Mouse (Mus musculus) lung, embryonic 15.5 days (tissue): ENCODE measurements around the gene Ndufv1. TPM values are rescaled to one million over a fixed set of nuclear protein-coding genes. Genes with fewer than 3 reads are reported as not detected.
A peak's percentile ranks its signal among the peaks of the same experiment; 100 is the strongest.

Experiments
- ATAC-seq: fragments of 200-750 bp; cut with Nextera tagmentation; 2 replicates; pipeline ENCODE4 v1.8.0; 2017; ENCODE audit warnings: moderate number of reproducible peaks, borderline replicate concordance; ENCODE audit not compliant: low FRiP score, low TSS enrichment; ENCODE audit errors: extremely low read depth
- H3K27ac ChIP-seq: fragments of 300-500 bp; sonication (generic); 2 replicates; pipeline ENCODE4 v1.5.1; 2015; ENCODE audit warnings: moderate library complexity, mild to moderate bottlenecking, inconsistent platforms
- H3K27me3 ChIP-seq: fragments of 300-500 bp; sonication (generic); 2 replicates; pipeline ENCODE4 v1.6.1; 2015; ENCODE audit warnings: inconsistent platforms
- H3K36me3 ChIP-seq: fragments of 300-500 bp; sonication (generic); 2 replicates; pipeline ENCODE4 v1.6.1; 2015; ENCODE audit warnings: inconsistent platforms
- H3K4me1 ChIP-seq: fragments of 300-500 bp; sonication (generic); 2 replicates; pipeline ENCODE4 v1.6.1; 2015; ENCODE audit warnings: inconsistent platforms
- H3K4me2 ChIP-seq: fragments of 300-500 bp; sonication (generic); 2 replicates; pipeline ENCODE4 v1.6.1; 2015; ENCODE audit warnings: inconsistent platforms, mild to moderate bottlenecking, moderate library complexity
- H3K4me3 ChIP-seq: fragments of 300-500 bp; sonication (generic); 2 replicates; pipeline ENCODE4 v1.5.1; 2015; ENCODE audit warnings: mild to moderate bottlenecking, inconsistent platforms
- H3K9ac ChIP-seq: fragments of 300-500 bp; sonication (generic); 2 replicates; pipeline ENCODE4 v1.6.1; 2015; ENCODE audit warnings: inconsistent platforms
- H3K9me3 ChIP-seq: fragments of 300-500 bp; sonication (generic); 2 replicates; pipeline ENCODE4 v1.6.1; 2016; ENCODE audit warnings: inconsistent platforms
- WGBS: fragments of 180-500 bp; shearing (Covaris S2); methylation state at CpG from one replicate; pipeline ENCODE4 v1.1.7; 2015; 5-methylcytosine and 5-hydroxymethylcytosine counted together
- polyA plus RNA-seq: library from polyadenylated mRNA; unstranded; fragments of >200 nt; fragmentation: Nextera tagmentation; extraction: Ambion mirVana; gene quantifications from 2 replicates; pipeline ENCODE4 v1.2.1, GENCODE M21; 2015

The Ndufv1 gene
- polyA plus RNA-seq, 1 experiment from 2014 or later, result 199 TPM

DNA sequence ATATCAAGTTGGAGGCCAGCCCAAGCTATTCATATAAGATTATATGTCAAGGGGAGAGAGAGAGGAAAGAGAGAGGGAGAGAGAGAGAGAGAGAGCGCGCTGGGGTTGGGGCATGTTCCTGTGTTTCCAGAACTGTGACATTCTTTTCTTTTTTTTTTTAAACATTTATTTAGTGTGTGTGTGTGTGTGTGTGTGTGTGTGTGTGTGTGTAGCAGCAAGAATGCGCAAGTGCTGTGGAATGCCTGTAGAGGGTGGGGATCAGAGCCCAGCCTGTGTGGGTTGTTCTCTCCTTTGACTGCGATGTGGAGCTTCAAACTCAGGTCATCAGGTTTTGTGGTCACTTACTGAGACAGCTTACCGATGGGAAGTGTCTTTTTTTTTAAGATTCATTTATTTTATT lies 52.4 kb downstream of the Ndufv1 start:
- no peaks in the 10 kb centered on the region for H3K9me3 ChIP-seq
- no peaks in the 10 kb centered on the region for H3K27me3 ChIP-seq
- no peaks in the 10 kb centered on the region for H3K4me1 ChIP-seq
- H3K4me3 ChIP-seq, result no peak overlapping the region
- 0 out of 2 replicates have a peak, but pooled peaks have one; percentile 8 for ATAC-seq
- H3K4me2 ChIP-seq, result no peak overlapping the region
- H3K9ac ChIP-seq, result no peak overlapping the region
- no peak overlapping the region for H3K27ac ChIP-seq
- H3K36me3 ChIP-seq, result no peaks in the 10 kb centered on the region
- 58% methylated on average over 5 of the region's 5 CpGs for WGBS

DNA sequence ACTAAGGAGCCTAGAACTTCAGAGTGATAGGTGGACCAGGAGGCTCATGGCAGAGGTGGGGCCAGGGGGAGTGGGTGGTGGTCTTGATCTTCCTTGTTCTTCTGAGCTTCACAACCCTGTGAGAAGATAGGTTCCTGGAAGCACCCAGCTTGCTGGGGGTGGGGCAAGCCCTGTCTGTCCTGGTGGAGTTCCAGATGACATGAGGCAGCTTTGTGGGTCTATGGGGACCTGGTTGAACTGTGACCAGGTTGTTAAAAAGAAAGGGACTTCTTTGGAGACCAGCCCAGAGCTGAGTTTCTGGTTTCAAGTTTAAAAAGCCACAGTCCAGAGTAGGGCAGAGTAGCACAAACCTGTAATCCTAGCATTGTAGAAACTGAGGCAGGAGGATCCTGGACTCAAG lies 53.6 kb downstream of the Ndufv1 start:
- Histone ChIP-seq H3K4me3 (no peak overlapping the region), H3K27me3 (no peaks in the 10 kb centered on the region), H3K9ac (no peak overlapping the region), H3K9me3 (no peaks in the 10 kb centered on the region), H3K4me2 (no peak overlapping the region), H3K36me3 (no peaks in the 10 kb centered on the region), H3K27ac (no peak overlapping the region), H3K4me1 (no peaks in the 10 kb centered on the region)
- ATAC-seq, result no peak

GRCm38 (mm10) chr19:3958470-3958869 lies 54.1 kb downstream of the Ndufv1 start, which contains the start of gene Aldh3b3:
TSS of gene Aldh3b3 (plus strand) at chr19:3958645.
- Histone ChIP-seq H3K4me2 (no peak within 1 kb of the TSS), H3K9ac (no peak within 1 kb of the TSS), H3K4me3 (no peak within 1 kb of the TSS), H3K36me3 (no peaks in the 10 kb centered on the region), H3K9me3 (no peaks in the 10 kb centered on the region), H3K27ac (no peak within 1 kb of the TSS), H3K27me3 (no peaks in the 10 kb centered on the region), H3K4me1 (no peaks in the 10 kb centered on the region)
- WGBS, result 46% methylated on average over 4 of the region's 4 CpGs
- no peak for ATAC-seq

Other genes with a start within 250 kb of the Ndufv1 start
- 25.9 and 31.8 TPM in 2 replicates for gene Kmt5b, start 245.4 kb downstream of the Ndufv1 start, polyA plus RNA-seq
- gene Chka, start 161.0 kb downstream of the Ndufv1 start, polyA plus RNA-seq, result 55.8 and 68.1 TPM in 2 replicates
- 46.6 and 53.1 TPM in 2 replicates for gene Tcirg1, start 105.7 kb downstream of the Ndufv1 start, polyA plus RNA-seq
- 303 and 306 TPM in 2 replicates for gene Ndufs8, start 100.0 kb downstream of the Ndufv1 start, polyA plus RNA-seq
- 3.5 and 4.6 TPM in 2 replicates for gene Aldh3b1, start 83.0 kb downstream of the Ndufv1 start, polyA plus RNA-seq
- 18.4 and 22.3 TPM in 2 replicates for gene Unc93b1, start 77.6 kb downstream of the Ndufv1 start, polyA plus RNA-seq
- 0.11 and 0.13 TPM in 2 replicates for gene Aldh3b3, start 54.2 kb downstream of the Ndufv1 start, polyA plus RNA-seq
- 1.3 and 1.5 TPM in 2 replicates for gene Aldh3b2, start 40.5 kb downstream of the Ndufv1 start, polyA plus RNA-seq
- 11.1 and 12.5 TPM in 2 replicates for gene Acy3, start 26.2 kb downstream of the Ndufv1 start, polyA plus RNA-seq
- gene Tbx10, start 20.1 kb downstream of the Ndufv1 start, polyA plus RNA-seq, result not detected in 2 replicates
- gene Nudt8, start 12.2 kb downstream of the Ndufv1 start, polyA plus RNA-seq, result 25.9 and 28.0 TPM in 2 replicates
- 2.3 and 2.4 TPM in 2 replicates for gene Gm49405, start 12.2 kb downstream of the Ndufv1 start, polyA plus RNA-seq
- 3.6 and 4.9 TPM in 2 replicates for gene Doc2g, start 9.5 kb downstream of the Ndufv1 start, polyA plus RNA-seq
- gene Gstp1, start 25.2 kb upstream of the Ndufv1 start, polyA plus RNA-seq, result 470 and 486 TPM in 2 replicates
- gene Gstp2, start 33.2 kb upstream of the Ndufv1 start, polyA plus RNA-seq, result 3.9 and 5.2 TPM in 2 replicates
- gene Gstp3, start 46.8 kb upstream of the Ndufv1 start, polyA plus RNA-seq, result 0.22 and 0.83 TPM in 2 replicates
- not detected in 2 replicates for gene Cabp2, start 68.8 kb upstream of the Ndufv1 start, polyA plus RNA-seq
- 100 and 103 TPM in 2 replicates for gene Cdk2ap2, start 84.4 kb upstream of the Ndufv1 start, polyA plus RNA-seq
- gene Pitpnm1, start 87.2 kb upstream of the Ndufv1 start, polyA plus RNA-seq, result 12.5 and 13.8 TPM in 2 replicates
- gene Aip, start 113.1 kb upstream of the Ndufv1 start, polyA plus RNA-seq, result 104 and 106 TPM in 2 replicates
- not detected in 2 replicates for gene Gpr152, start 127.0 kb upstream of the Ndufv1 start, polyA plus RNA-seq
- gene Cabp4, start 131.2 kb upstream of the Ndufv1 start, polyA plus RNA-seq, result 0.11 TPM in 1 of 2 replicates, not detected in the other
- 157 and 168 TPM in 2 replicates for gene Coro1b, start 135.8 kb upstream of the Ndufv1 start, polyA plus RNA-seq
- gene Ptprcap, start 140.8 kb upstream of the Ndufv1 start, polyA plus RNA-seq, result 3.4 and 13.5 TPM in 2 replicates
- gene Rps6kb2, start 150.5 kb upstream of the Ndufv1 start, polyA plus RNA-seq, result 45.0 and 49.4 TPM in 2 replicates
- 2.4 and 2.8 TPM in 2 replicates for gene Carns1, start 162.7 kb upstream of the Ndufv1 start, polyA plus RNA-seq
- 2.5 and 6.7 TPM in 2 replicates for gene Tbc1d10c, start 178.5 kb upstream of the Ndufv1 start, polyA plus RNA-seq
- 974 TPM in 2 replicates for gene Ppp1ca, start 179.3 kb upstream of the Ndufv1 start, polyA plus RNA-seq
- 32.5 and 34.7 TPM in 2 replicates for gene Rad9a, start 188.9 kb upstream of the Ndufv1 start, polyA plus RNA-seq
- 4.7 and 5.5 TPM in 2 replicates for gene Clcf1, start 201.4 kb upstream of the Ndufv1 start, polyA plus RNA-seq
- not detected in 2 replicates for gene AC109138.7, start 201.6 kb upstream of the Ndufv1 start, polyA plus RNA-seq
- 27.6 and 32.4 TPM in 2 replicates for gene Pold4, start 219.1 kb upstream of the Ndufv1 start, polyA plus RNA-seq